Mouse (Mus musculus): Measurements from ENCODE around the gene Kif21b. TPM values are rescaled to one million over a fixed set of nuclear protein-coding genes. Genes with fewer than 3 reads are reported as not detected.

The Kif21b gene
- under 1 TPM; 0.31 to 0.70 (median 0.34) TPM for total RNA-seq (2022)

GRCm38 (mm10) chr1:136130951-136131558, at the start of gene Kif21b:
Kif21b (plus strand) TSS chr1:136131389.
- peak; percentile 60 to 68 for DNase-seq (ENCODE audit: low spot score in 2 of 2)

GRCm38 (mm10) chr1:136085988-136086685, 45.1 kb upstream of the Kif21b start:
- no peak for DNase-seq (ENCODE audit: low spot score in 2 of 2)

DNA sequence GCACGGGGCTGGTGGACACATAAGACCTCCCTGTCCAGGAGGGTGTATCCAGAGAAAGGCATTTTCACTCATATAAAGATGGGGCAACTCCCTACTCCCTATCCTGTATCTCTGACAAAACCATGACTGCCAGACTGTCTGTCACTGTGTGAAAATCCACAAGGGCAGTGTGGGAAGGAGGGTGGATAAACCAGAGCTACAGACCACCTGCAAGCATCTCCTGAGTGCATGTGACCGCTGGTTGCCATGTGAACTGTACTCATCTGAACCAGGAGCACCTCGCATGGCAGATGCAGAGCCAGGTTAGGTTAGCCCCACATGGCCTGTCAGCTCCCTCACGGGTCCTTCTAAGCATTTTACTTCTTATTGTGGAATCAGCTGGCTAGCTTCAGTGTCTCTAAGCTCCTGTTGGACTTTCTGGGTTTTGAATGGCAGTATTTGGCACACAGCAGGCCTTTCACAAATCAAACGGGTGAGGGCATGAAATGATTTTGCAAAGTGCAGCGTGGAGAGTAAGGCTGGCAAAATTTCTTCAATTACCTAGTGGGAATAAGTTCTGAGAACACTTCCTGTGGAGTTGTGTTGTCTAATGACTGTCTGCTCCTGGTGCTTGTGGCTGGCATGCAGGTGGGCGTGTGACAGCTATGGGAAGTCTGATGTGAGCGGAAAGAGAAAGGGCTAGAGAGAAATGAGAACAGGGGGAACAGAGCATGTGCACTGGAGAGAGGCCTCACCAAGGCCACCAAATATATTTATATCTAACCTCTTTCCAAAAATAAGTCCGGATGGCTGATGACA, 41.6 kb upstream of the Kif21b start:
- DNase-seq (ENCODE audit: low spot score in 2 of 2) = no peak

DNA sequence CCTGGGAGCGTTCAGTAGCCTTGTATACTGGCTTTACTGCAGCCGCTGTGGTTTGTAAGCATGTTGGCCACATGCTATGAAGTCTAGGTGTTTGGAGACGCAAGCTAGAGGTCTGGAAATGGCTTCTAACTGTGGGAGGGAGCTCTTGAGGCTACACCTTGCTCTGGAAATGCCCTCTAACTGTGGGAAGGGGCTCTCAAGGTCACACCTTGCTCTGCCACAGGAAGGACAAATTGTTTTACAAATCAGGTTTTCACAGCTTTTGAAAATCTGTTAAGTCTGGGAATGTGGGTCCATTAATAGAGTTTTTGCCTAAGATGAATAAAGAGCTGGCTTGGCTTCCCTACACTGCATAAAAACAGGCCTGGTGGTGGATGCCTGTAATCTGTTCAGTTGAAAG, 37.5 kb upstream of the Kif21b start:
- DNase-seq (ENCODE audit: low spot score in 2 of 2) = no peak

DNA sequence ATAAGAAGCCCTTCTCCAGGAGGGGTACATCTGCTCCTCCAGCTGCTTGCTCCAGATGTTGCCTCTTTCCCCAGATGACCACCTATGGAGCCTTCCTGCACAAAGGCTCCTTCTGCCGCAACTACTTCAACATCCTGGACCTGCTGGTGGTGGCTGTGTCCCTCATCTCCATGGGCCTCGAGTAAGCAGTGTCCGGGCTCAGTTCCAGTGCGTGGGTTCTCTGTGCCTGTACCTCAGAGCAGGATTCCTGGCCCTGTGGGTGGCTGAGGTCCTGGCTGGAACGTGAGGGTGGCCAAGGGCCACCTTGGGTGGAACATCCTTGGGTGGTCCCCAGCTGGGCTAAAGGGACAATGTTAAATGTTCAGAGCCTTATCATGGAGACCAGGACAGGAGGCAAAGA, 36.4 kb upstream of the Kif21b start:
- DNase-seq (ENCODE audit: low spot score in 2 of 2) = no peak

GRCm38 (mm10) chr1:136102094-136102493, 29.1 kb upstream of the Kif21b start:
- no peak for DNase-seq (ENCODE audit: low spot score in 2 of 2)

DNA sequence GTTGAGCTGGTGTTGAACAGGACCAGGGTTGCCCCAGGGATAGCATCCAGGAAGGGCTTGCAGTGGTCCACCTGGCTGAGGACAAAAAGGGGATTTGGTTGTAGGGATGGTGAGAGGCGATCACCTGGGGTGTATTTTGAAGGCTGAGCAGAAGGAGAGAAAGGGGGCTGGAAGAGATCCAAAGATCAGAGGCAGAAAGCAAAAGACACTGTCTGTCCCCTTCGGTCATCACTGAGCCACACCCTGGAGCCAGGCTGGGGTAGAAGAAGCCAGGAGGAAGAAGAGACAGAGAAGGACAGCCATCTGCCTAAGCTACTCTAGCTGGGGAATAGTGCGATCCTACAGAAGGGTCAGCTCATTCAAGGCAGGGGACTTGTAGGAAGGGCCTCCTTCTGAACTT, 28.6 kb upstream of the Kif21b start:
- no peak for DNase-seq (ENCODE audit: low spot score in 2 of 2)

DNA sequence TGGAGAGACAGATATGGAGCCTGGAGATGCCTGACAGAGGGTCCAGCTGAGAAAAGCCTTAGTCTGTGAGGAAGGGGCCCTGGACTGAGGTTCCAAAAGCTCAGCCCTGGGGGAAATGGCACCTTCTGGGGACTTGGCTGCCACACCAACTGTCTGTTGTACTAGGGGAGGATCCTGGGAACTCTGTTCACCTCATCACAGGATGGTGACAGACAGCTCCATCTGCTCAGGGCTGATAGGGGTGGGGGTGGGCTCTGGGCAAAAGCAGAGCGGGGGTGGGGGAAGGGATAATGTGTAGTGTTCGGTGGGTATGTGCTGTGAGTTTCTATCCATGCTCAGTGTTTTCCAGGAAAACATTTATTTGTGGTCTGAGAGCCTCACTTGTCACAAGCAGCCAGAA, 28.2 kb upstream of the Kif21b start:
- DNase-seq (ENCODE audit: low spot score in 2 of 2) = no peak

DNA sequence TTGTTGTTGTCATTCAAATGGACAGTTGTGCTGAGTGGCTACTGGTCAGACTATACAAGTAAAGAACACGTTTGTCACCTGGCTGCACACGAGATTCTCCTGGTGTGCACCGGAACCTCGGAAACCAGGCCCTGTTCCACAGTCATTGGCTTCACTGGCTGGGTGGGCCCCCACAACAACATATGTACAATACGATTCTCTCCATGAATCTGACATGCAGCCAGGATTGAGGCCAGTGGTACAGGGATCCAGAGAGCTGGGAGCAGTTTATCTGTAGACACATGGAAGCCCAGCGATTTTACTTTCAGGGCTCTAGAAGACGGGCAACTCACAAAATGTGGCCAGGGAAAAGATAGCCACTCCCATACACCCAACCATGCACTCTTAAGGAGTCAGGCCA, 27.5 kb upstream of the Kif21b start:
- no peak for DNase-seq (ENCODE audit: low spot score in 2 of 2)

- peak in 1 of 2 experiments; percentile 32 for DNase-seq (ENCODE audit: low spot score in 2 of 2)
These were observed 26.4 kb upstream of the Kif21b start for GRCm38 (mm10) chr1:136104741-136105140.

DNA sequence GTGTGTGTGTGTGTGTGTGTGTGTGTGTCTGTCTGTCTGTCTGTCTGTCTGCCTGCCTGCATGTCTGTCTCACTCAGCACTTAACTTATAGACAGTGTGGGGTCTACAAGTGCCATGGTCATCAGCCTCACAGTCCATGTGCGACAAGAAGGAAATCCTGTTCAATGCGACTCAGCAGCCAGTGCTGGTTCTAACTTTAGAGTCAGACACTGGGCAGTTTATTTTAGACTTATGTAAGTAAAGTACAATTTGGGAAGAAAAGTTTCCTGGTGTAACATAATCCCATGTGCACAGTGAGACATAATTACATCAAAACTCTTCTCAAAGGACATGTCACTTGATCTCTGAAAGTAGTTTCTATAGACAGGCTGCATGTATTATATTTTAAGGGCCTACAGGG, 21.7 kb upstream of the Kif21b start:
- DNase-seq (ENCODE audit: low spot score in 2 of 2) = no peak

GRCm38 (mm10) chr1:136116183-136116582, 15.0 kb upstream of the Kif21b start:
- DNase-seq (ENCODE audit: low spot score in 2 of 2) = peak in 1 of 2 experiments; percentile 37

GRCm38 (mm10) chr1:136117069-136117468, 14.1 kb upstream of the Kif21b start:
- no peak for DNase-seq (ENCODE audit: low spot score in 2 of 2)

- DNase-seq (ENCODE audit: low spot score in 2 of 2) = peak; percentile 43 to 76
These were observed 12.3 kb upstream of the Kif21b start for GRCm38 (mm10) chr1:136118875-136119274.

DNA sequence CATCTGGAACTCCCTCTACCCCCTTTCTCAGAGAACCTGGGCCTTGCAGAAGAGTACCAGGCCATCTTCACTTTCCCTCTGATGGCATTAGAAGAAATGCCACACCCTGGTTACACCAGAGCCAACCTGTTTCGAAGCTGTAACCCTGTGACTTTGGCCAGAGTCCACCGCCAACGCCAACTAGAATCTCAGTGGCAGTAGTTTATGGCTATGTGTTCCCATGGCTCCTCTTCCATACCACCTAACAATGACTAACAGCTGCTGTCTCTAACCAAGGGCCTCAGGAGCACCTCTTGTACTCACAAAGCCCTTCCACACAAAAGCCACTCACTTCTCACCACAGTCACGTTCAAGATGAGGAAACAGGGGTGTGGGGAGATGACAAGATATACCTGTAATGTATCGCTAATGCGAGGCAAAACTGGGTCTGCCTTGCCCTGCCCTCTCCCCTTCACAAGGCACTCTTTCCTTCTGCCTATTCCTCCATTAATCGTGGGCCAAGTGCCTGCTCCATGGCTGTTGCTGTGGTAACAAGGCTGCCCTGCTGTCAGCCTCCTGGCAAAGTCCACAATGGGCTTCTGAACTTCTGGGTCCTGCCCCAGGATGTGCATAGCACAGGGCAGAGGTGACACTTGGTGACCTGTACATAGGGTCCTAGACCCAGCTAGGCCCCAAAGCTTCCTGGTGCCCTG, 11.5 kb upstream of the Kif21b start:
- DNase-seq (ENCODE audit: low spot score in 2 of 2) = no peak

- no peak for DNase-seq (ENCODE audit: low spot score in 2 of 2)
These were observed 11.0 kb upstream of the Kif21b start for GRCm38 (mm10) chr1:136120263-136120603.

- no peak for DNase-seq (ENCODE audit: low spot score in 2 of 2)
These were observed 10.4 kb upstream of the Kif21b start for GRCm38 (mm10) chr1:136120785-136121184.

GRCm38 (mm10) chr1:136122030-136122429, 9.2 kb upstream of the Kif21b start:
- DNase-seq (ENCODE audit: low spot score in 2 of 2) = no peak

- DNase-seq (ENCODE audit: low spot score in 2 of 2) = no peak
These were observed 4.9 kb upstream of the Kif21b start for GRCm38 (mm10) chr1:136126159-136126765.

DNA sequence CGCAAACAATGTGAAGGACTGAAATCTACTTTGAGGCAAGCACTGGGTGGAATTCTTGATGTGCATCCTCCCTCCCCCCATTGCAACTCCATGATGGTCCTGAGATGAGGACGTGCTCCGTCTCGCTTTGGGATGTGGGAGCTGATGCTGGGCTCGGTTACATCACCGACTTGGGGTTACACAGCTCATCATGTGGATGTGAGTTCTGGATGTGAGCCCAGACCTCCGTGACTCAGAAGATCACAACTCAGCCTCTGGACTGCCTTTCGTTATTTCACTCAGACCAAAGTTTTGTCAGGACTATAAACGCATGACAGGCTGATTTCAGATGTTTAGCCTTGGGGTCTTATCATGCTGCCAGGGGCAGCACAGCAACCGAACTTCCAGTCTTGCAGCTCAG, 4.3 kb upstream of the Kif21b start:
- peak; percentile 63 to 66 for DNase-seq (ENCODE audit: low spot score in 2 of 2)

GRCm38 (mm10) chr1:136127856-136128255, 3.3 kb upstream of the Kif21b start:
- no peak for DNase-seq (ENCODE audit: low spot score in 2 of 2)

All from gastrocnemius, adult 8-10 months (tissue).